18 mouse cellular contexts compared by ENCODE assay signal in genomic region chr6:28762132-28762775, GRCm38 (mm10).
DNase-seq lines count a peak whose midpoint lies in the region; ATAC-seq and TF ChIP-seq lines count a peak whose summit lies in the region.
"Had no signal": no experiment of that assay in that cellular context is flagged by ENCODE, and none has a peak within 500 bp of the region (broad histone marks: within the 10 kb centered on the region; RNA-seq: fewer than 3 reads in every experiment).

No protein-coding gene starts in this region.

- H3K9me3 ChIP-seq in hindbrain, embryonic 11.5 days (ENCODE audit: control insufficient read depth, low read length), result no peaks in the 10 kb centered on the region
- no peaks in the 10 kb centered on the region for H3K9me3 ChIP-seq in hindbrain, postnatal 0 days (ENCODE audit: low read length)
- H3K9me3 ChIP-seq in ES-E14 (ENCODE audit: control insufficient read depth, insufficient read depth, low read depth, low read length), result no peaks in the 10 kb centered on the region
- no peaks in the 10 kb centered on the region for H3K9me3 ChIP-seq in neural tube, embryonic 13.5 days
- H3K9me3 ChIP-seq: embryonic facial prominence, embryonic 10.5 days; G1E; limb, embryonic 15.5 days had no signal

- no peak overlapping the region for H3K4me2 ChIP-seq in hindbrain, embryonic 11.5 days (replicated peaks; ENCODE audit: low read depth, low read length)
- no peak overlapping the region for H3K4me2 ChIP-seq in hindbrain, postnatal 0 days (ENCODE audit: low read depth, low read length)
- H3K4me2 ChIP-seq in neural tube, embryonic 13.5 days, result no peak overlapping the region
- H3K4me2 ChIP-seq: heart, embryonic 11.5 days; limb, embryonic 15.5 days had no signal

- H3K27me3 ChIP-seq in hindbrain, embryonic 11.5 days (ENCODE audit: control insufficient read depth, insufficient read depth, low read length), result no peaks in the 10 kb centered on the region
- H3K27me3 ChIP-seq in hindbrain, postnatal 0 days (ENCODE audit: insufficient read depth, low read length), result no peaks in the 10 kb centered on the region
- H3K27me3 ChIP-seq in neural tube, embryonic 13.5 days, result no peaks in the 10 kb centered on the region
- H3K27me3 ChIP-seq: limb, embryonic 15.5 days had no signal

- H3K27ac ChIP-seq in hindbrain, embryonic 11.5 days (ENCODE audit: low read depth, low read length), result no peak overlapping the region
- H3K27ac ChIP-seq in hindbrain, postnatal 0 days, result no peak overlapping the region
- no peak overlapping the region for H3K27ac ChIP-seq in ES-E14 (ENCODE audit: insufficient read depth, low read depth, low read length, poor library complexity, severe bottlenecking)
- H3K27ac ChIP-seq in neural tube, embryonic 13.5 days (replicated peaks), result 0 out of 2 replicates have a peak overlapping the region, but pooled peaks have one; percentile 35
- H3K27ac ChIP-seq: embryonic facial prominence, embryonic 10.5 days; limb, embryonic 15.5 days had no signal

- peak; percentile 55 for ATAC-seq in hindbrain, embryonic 11.5 days (ENCODE audit: low FRiP score)
- no peak for ATAC-seq in hindbrain, postnatal 0 days
- peak; percentile 44 for ATAC-seq in neural tube, embryonic 13.5 days (ENCODE audit: low read depth)
- no peak for ATAC-seq in monocyte, adult 5-6 weeks (replicated peaks; ENCODE audit: insufficient number of reproducible peaks, low FRiP score, low TSS enrichment, poor library complexity, severe bottlenecking)
- ATAC-seq: inflammation-experienced regulatory T-cells, adult 6 months had no signal

- H3K4me3 ChIP-seq in hindbrain, embryonic 11.5 days (ENCODE audit: low read depth, low read length), result no peak overlapping the region
- no peak overlapping the region for H3K4me3 ChIP-seq in hindbrain, postnatal 0 days (ENCODE audit: low read length)
- no peak overlapping the region for H3K4me3 ChIP-seq in ES-E14 (ENCODE audit: insufficient read depth in 1 of 2, low read depth in 1 of 2, low read length in 2 of 2, poor library complexity in 1 of 2, severe bottlenecking in 1 of 2)
- H3K4me3 ChIP-seq in neural tube, embryonic 13.5 days, result no peak overlapping the region
- H3K4me3 ChIP-seq: embryonic facial prominence, embryonic 10.5 days; limb, embryonic 15.5 days had no signal

- no peaks in the 10 kb centered on the region for H3K36me3 ChIP-seq in hindbrain, embryonic 11.5 days (ENCODE audit: control insufficient read depth, insufficient read depth, low read length)
- no peaks in the 10 kb centered on the region for H3K36me3 ChIP-seq in hindbrain, postnatal 0 days (ENCODE audit: insufficient read depth, low read length)
- no peaks in the 10 kb centered on the region for H3K36me3 ChIP-seq in ES-E14 (ENCODE audit: control insufficient read depth, insufficient read depth, low read length, poor library complexity, severe bottlenecking)
- no peaks in the 10 kb centered on the region for H3K36me3 ChIP-seq in neural tube, embryonic 13.5 days
- H3K36me3 ChIP-seq: embryonic facial prominence, embryonic 10.5 days; limb, embryonic 15.5 days had no signal

- TF ChIP-seq CTCF in hindbrain, postnatal 0 days (IDR thresholded peaks at IDR 0.05; ENCODE audit: low read depth), result no peak

- in situ Hi-C loops in ES-E14 (cut with MboI; ENCODE audit: low sequenced_read_pairs in 2 of 2, unreplicated experiment in 2 of 2), result no loop called here

- DNase-seq in hindbrain, embryonic 11.5 days (ENCODE audit: low spot score), result no peak
- no peak for DNase-seq in hindbrain, postnatal 0 days (ENCODE audit: low spot score)
- DNase-seq in ES-E14 (ENCODE audit: low read depth, low spot score), result peak; percentile 46
- peak; percentile 28 for DNase-seq in embryo, embryonic 11 days
- no peak for DNase-seq in thymus, postnatal 36 days
- DNase-seq: adrenal gland, adult 2 months; cerebellum, postnatal 10 days; kidney, adult 9 months; kidney, postnatal 4 days; midbrain, embryonic 14.5 days; right cerebral cortex, adult 18-20 months had no signal

- 19% methylated on average over 5 of the region's 5 CpGs for WGBS in hindbrain, embryonic 11.5 days
- 23% methylated on average over 5 of the region's 5 CpGs for WGBS in hindbrain, postnatal 0 days
- WGBS in neural tube, embryonic 13.5 days, result 13% methylated on average over 5 of the region's 5 CpGs

- H3K4me1 ChIP-seq in hindbrain, embryonic 11.5 days (replicated peaks; ENCODE audit: control insufficient read depth, insufficient read depth, low read length), result no peaks in the 10 kb centered on the region; the same call in 1 of the 2 replicates
- no peaks in the 10 kb centered on the region for H3K4me1 ChIP-seq in hindbrain, postnatal 0 days (ENCODE audit: insufficient read depth, low read length)
- peaks cover 6 to 15% of the 10 kb centered on the region in 2 experiments; a peak in 2 of 4 replicates for H3K4me1 ChIP-seq in ES-E14 (ENCODE audit: control insufficient read depth in 2 of 2, insufficient read depth in 2 of 2, low read length in 2 of 2, poor library complexity in 1 of 2)
- peaks cover 41% of the 10 kb centered on the region for H3K4me1 ChIP-seq in neural tube, embryonic 13.5 days (replicated peaks)

- H3K9ac ChIP-seq in hindbrain, embryonic 11.5 days (ENCODE audit: low read depth, low read length), result no peak overlapping the region
- no peak overlapping the region for H3K9ac ChIP-seq in hindbrain, postnatal 0 days (replicated peaks; ENCODE audit: low read length)
- H3K9ac ChIP-seq in ES-E14 (ENCODE audit: insufficient read depth, low read depth, low read length, poor library complexity, severe bottlenecking), result no peak overlapping the region
- H3K9ac ChIP-seq in neural tube, embryonic 13.5 days, result no peak overlapping the region
- H3K9ac ChIP-seq: limb, embryonic 15.5 days had no signal

TF ChIP-seq in ES-E14, 5 proteins besides CTCF, POLR2A, EP300 and RAD21:
- TF ChIP-seq ZC3H11A (IDR thresholded peaks at IDR 0.05; ENCODE audit: borderline replicate concordance, low read depth, low read length), result no peak
- TF ChIP-seq CHD2 (IDR thresholded peaks at IDR 0.05; ENCODE audit: low read depth, low read length), result no peak
- no peak for TF ChIP-seq ZNF384 (IDR thresholded peaks at IDR 0.05; ENCODE audit: low read depth, low read length)
- TF ChIP-seq MAFK (IDR thresholded peaks at IDR 0.05; ENCODE audit: insufficient read depth, low read depth, low read length), result peak; percentile 47; the same call in 1 of the 2 replicates
- no peak for TF ChIP-seq HCFC1 (IDR thresholded peaks at IDR 0.05; ENCODE audit: borderline replicate concordance, insufficient read depth, low read length)

Comparison
In these comparisons a context has a peak if more than half of its experiments do, and no peak if none do; other contexts are left out.
1. ATAC-seq: peak in hindbrain, embryonic 11.5 days (single experiment) and neural tube, embryonic 13.5 days (single experiment); none in hindbrain, postnatal 0 days (single experiment) and monocyte, adult 5-6 weeks (single experiment).
2. DNase-seq: peak in ES-E14 (single experiment) and embryo, embryonic 11 days (single experiment); none in hindbrain, embryonic 11.5 days (single experiment), hindbrain, postnatal 0 days (single experiment) and thymus, postnatal 36 days (0 of 2).